Comparison of ENCODE assay signal across 8 mouse cellular contexts in the genomic region with DNA sequence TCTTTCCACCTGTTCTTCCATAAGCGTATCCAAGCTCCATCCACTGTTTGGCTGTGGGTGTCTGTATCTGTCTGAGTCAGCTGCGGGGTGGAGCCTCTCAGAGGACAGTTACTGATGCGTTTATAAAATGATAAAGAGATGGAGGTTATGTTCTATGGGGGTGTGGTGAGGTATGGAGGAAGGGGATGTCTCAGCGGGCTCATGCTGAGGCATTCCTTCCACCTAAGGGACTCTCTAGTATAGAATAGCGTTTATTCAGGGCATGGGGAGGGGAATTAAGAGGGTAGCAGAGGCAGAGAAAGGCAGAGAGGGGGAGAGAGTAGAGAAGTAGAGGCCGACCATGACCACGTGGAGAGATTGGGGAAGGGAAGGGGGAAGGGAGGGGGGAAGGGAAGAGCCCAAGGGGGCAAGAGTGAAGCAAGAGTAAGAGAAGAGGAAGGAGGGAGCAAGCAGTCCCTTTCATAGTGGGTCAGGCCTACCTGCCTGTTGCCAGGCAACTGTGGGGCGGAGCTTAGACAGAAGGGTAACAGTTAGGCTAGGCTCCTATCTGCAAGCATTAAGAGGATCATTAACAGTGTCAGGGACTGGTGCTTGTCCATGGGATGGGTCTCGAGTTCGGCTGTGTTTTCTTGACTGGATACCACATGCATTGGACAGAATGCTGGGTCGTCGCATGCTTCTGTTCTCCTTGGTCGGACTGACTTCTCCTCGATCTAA.
A peak's percentile ranks its signal among the peaks of the same experiment; 100 is the strongest.
DNase-seq lines count a peak whose midpoint lies in the region; ATAC-seq and TF ChIP-seq lines count a peak whose summit lies in the region.

No protein-coding gene starts in this region.

- H3K4me3 ChIP-seq in kidney, postnatal 0 days (replicated peaks; ENCODE audit: low read depth, low read length) = no peak overlapping the region
- peak overlapping the region; percentile 27 for H3K4me3 ChIP-seq in embryonic facial prominence, embryonic 15.5 days (replicated peaks)
- peak overlapping the region; percentile 26 for H3K4me3 ChIP-seq in limb, embryonic 12.5 days (replicated peaks)

- H3K9ac ChIP-seq in kidney, postnatal 0 days (ENCODE audit: low read depth, low read length) = no peak overlapping the region
- H3K9ac ChIP-seq in embryonic facial prominence, embryonic 15.5 days = no peak overlapping the region
- no peak overlapping the region for H3K9ac ChIP-seq in limb, embryonic 12.5 days (replicated peaks)

- no peaks in the 10 kb centered on the region for H3K4me1 ChIP-seq in kidney, postnatal 0 days (replicated peaks; ENCODE audit: insufficient read depth, low read length)
- H3K4me1 ChIP-seq in embryonic facial prominence, embryonic 15.5 days = peaks cover 14% of the 10 kb centered on the region; the same call in 1 of the 2 replicates
- no peaks in the 10 kb centered on the region for H3K4me1 ChIP-seq in limb, embryonic 12.5 days (replicated peaks)

- H3K27me3 ChIP-seq in kidney, postnatal 0 days (ENCODE audit: insufficient read depth, low read length) = no peaks in the 10 kb centered on the region
- H3K27me3 ChIP-seq in embryonic facial prominence, embryonic 15.5 days = no peaks in the 10 kb centered on the region
- no peaks in the 10 kb centered on the region for H3K27me3 ChIP-seq in limb, embryonic 12.5 days

- 39% methylated on average over 14 of the region's 14 CpGs for WGBS in kidney, postnatal 0 days
- WGBS in embryonic facial prominence, embryonic 15.5 days = 32% methylated on average over 14 of the region's 14 CpGs
- 37% methylated on average over 14 of the region's 14 CpGs for WGBS in limb, embryonic 12.5 days

- peak; percentile 19 for DNase-seq in kidney, postnatal 0 days (ENCODE audit: low spot score)
- no peak for DNase-seq in kidney, adult 9 months
- no peak for DNase-seq in natural killer cell, adult 2 months (ENCODE audit: low spot score in 2 of 2)
- no peak for DNase-seq in MN1 (ENCODE audit: low spot score)
- DNase-seq in cerebellum, postnatal 36 days = no peak

- no peak overlapping the region for H3K27ac ChIP-seq in kidney, postnatal 0 days
- H3K27ac ChIP-seq in embryonic facial prominence, embryonic 15.5 days (replicated peaks) = no peak overlapping the region
- no peak overlapping the region for H3K27ac ChIP-seq in limb, embryonic 12.5 days

- ATAC-seq in kidney, postnatal 0 days (replicated peaks; ENCODE audit: low FRiP score, low read depth) = peak; percentile 52; the same call in 1 of the 2 replicates
- no peak for ATAC-seq in embryonic facial prominence, embryonic 15.5 days (ENCODE audit: insufficient number of reproducible peaks, low FRiP score, low TSS enrichment, low read depth)
- ATAC-seq in limb, embryonic 12.5 days (ENCODE audit: insufficient number of reproducible peaks, insufficient read depth, low FRiP score, low TSS enrichment, low read depth) = 0 out of 2 replicates have a peak, but pooled peaks have one; percentile 37
- ATAC-seq in neutrophil, adult 5-6 weeks (ENCODE audit: extremely low read depth, insufficient number of reproducible peaks, low FRiP score, poor library complexity, severe bottlenecking) = peak; percentile 63

- H3K9me3 ChIP-seq in kidney, postnatal 0 days (replicated peaks; ENCODE audit: low read length) = no peaks in the 10 kb centered on the region
- H3K9me3 ChIP-seq in embryonic facial prominence, embryonic 15.5 days (replicated peaks) = no peaks in the 10 kb centered on the region
- peaks cover 10% of the 10 kb centered on the region for H3K9me3 ChIP-seq in limb, embryonic 12.5 days

- peak overlapping the region; percentile 54 for H3K4me2 ChIP-seq in kidney, postnatal 0 days (ENCODE audit: low read length)
- peak overlapping the region; percentile 47 for H3K4me2 ChIP-seq in embryonic facial prominence, embryonic 15.5 days (replicated peaks)
- H3K4me2 ChIP-seq in limb, embryonic 12.5 days = peak overlapping the region; percentile 56

- H3K36me3 ChIP-seq in kidney, postnatal 0 days (ENCODE audit: insufficient read depth, low read length) = no peaks in the 10 kb centered on the region
- no peaks in the 10 kb centered on the region for H3K36me3 ChIP-seq in embryonic facial prominence, embryonic 15.5 days
- no peaks in the 10 kb centered on the region for H3K36me3 ChIP-seq in limb, embryonic 12.5 days

- TF ChIP-seq CTCF in kidney, postnatal 0 days (IDR thresholded peaks at IDR 0.05; ENCODE audit: low read depth) = no peak
